Mouse (Mus musculus) kidney, postnatal 10 days (tissue): ENCODE measurements at regions not wholly inside any gene's neighbourhood (a gene's known extent, or its start where the extent isn't known, plus 50 kb on each side); places are given as distances from the start of the nearest gene placed in this dataset.

Experiments used
- DNase-seq: peaks from one replicate; pipeline ENCODE4 v3.0.0; 2021; ENCODE audit warnings: mixed read lengths

- peak; percentile 49 for DNase-seq
Measured at GRCm38 (mm10) chr16:21321188-21322070, 101.5 kb upstream of the Vps8 start.

- DNase-seq: peak; percentile 37
Measured at GRCm38 (mm10) chr16:21322437-21322836, 100.5 kb upstream of the Vps8 start.

GRCm38 (mm10) chr16:21323446-21324034 is 99.4 kb upstream of the Vps8 start:
- DNase-seq: no peak

GRCm38 (mm10) chr16:21327969-21328368 is 94.9 kb upstream of the Vps8 start:
- no peak for DNase-seq

DNA sequence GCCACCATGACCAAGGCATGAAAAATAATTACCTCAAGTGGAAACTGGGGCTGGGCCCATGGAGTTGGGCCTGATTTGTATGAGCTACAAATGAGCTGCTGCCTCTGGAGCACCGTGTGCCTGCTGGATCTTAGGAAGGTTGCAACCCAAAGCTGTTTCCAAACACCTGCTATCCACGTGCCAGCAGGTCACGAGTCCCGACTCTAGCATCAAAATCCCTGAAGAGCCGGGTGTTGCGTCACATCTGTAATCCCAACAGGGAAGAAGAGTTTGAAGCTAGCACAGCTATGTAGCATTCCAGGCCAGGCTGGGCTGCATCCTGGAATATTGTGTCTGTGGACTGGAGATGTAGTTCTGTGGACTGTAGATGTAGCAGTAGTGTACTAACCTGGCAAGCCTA is 93.7 kb upstream of the Vps8 start:
- no peak for DNase-seq

DNA sequence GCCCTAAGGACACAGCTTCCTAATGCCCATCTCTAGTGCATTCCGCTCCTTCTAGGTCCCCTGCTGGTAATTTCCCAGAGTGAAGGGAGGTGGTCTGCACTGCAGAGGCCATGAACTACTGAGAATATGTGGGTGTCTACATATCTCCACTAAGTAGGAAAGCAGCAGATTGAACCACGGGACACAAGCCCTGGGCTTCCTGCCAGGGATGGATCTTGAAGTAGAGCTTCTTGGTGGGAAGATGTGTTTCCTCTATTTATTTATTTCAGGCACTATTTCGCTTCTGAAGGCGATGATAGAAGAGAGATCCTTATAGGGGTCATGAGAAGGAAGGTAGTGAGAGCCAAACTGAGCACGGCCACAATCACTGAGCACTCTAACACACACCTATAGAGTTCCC is 91.7 kb upstream of the Vps8 start:
- peak; percentile 38 for DNase-seq

DNA sequence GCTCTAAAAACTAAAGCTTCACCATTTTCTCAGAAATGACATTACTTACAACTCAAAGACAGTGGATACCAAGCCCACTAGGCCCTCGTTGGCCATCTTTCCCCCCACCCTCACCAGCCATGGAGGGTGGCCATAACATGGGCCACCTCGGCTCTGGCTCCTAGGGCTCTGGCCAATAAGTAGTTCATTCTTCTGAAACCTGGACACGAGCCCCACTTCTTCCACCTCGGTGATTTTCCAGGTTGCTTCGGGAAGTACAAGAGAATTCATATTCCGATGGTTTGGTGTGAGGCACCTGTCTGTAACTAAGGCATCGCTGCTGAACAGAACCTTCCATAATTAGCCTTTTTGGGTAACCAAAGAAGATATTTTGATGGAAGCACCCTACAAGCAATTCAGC is 90.5 kb upstream of the Vps8 start:
- DNase-seq: no peak

DNA sequence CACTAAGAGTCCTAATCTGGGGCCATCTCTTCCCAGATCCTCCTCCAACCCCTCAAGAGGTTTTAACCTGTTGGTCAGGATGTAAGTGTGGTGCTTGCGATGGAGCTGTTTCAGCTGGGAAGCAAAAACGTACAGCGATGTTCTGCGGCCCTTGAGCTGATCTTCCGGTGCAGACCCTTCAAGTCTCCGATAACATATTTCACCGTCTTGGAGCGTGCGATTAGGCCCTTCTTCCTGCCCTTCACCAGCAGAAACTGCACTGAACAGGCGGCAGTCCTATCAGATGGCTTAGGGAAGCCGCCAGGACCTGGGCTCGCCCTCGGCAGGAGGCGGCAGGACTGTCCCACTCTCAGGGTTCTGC is 90.1 kb upstream of the Vps8 start:
- DNase-seq: no peak

GRCm38 (mm10) chr16:21333223-21333951 is 89.5 kb upstream of the Vps8 start:
- DNase-seq: peak; percentile 94

DNA sequence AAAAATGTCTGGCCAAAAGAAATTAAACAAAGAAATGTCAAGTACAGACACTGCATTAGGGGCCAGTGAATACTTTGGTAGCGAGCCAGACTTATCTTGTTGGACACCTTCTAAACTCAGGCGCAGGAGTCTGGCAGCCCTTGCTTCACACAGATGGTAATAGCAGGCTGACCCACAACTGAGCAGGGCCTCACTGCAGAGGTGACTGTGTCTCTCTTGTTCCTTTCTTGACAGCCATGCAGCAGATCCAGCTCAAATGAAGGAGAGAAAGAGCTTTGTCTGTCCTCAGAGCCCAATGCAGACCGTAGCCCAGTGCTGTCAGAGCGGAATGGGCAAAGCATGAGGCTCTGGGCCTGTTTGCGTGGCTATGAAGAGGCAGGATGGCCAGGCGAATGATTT is 83.9 kb upstream of the Vps8 start:
- DNase-seq: no peak

- DNase-seq: peak; percentile 63
Measured at GRCm38 (mm10) chr16:21339460-21340081, 83.3 kb upstream of the Vps8 start.

DNA sequence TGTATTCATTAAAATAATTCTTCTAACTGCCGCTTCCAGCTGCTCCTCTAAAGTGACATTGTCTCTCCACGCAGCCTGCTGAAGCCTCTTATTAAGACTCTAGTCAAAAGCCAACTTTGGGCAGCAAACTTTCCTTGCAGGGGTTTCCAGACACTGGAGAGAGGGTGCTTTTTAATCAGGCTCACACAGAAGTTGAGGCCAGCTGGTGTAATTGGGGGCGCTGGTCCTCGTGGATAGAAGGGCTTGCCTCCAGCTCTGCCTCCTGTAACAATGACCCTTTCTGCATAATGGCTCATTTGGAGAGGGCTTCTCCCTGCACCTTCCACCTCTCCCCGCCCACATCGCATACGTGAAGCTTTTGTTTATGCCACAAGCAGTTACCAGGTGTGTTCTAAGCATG is 82.8 kb upstream of the Vps8 start:
- no peak for DNase-seq

GRCm38 (mm10) chr16:21349869-21350268 is 73.0 kb upstream of the Vps8 start:
- DNase-seq: no peak

GRCm38 (mm10) chr16:21351289-21351688 is 71.6 kb upstream of the Vps8 start:
- no peak for DNase-seq

GRCm38 (mm10) chr16:21353111-21353510 is 69.8 kb upstream of the Vps8 start:
- no peak for DNase-seq

DNA sequence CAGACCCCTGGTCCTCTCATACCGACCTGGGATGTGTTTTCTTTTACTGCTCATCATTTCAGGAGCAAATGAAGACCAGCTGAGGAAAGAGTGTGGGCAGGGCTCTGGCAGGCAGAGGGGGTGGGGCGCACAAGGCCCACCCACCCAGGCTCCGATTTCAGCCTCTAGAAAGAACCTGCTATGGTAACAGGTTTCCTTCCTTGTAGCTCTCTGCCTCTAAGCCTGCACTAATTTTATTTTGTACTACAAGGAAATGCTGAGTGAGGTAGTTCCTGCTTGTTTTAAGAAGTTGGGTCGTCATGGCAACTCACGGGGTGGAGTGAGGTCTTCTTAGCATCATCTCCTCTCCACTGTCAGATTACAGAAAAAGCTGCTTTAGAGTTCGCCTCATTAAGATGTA is 69.4 kb upstream of the Vps8 start:
- peak; percentile 21 for DNase-seq

DNA sequence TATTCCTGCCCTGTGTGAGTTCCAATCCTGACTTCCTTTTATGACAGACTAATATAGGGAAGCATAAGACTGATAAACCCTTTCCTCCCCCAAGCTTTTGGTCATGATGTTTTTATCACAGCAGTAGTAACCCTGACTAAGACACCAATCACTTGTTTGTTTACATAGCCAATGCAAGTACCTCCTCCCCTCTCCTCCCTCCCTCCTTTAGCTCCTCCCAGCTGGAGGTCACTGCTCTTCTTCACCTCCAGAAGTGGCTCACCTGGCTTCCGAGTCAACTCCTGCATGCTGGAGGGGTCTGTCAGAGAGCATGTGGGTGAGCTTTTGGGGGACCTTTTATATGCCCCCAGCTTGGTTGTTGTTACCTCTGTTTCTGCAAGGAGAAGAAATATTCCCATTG is 67.3 kb upstream of the Vps8 start:
- DNase-seq: no peak

- DNase-seq: no peak
Measured at GRCm38 (mm10) chr16:21357433-21357832, 65.5 kb upstream of the Vps8 start.

DNA sequence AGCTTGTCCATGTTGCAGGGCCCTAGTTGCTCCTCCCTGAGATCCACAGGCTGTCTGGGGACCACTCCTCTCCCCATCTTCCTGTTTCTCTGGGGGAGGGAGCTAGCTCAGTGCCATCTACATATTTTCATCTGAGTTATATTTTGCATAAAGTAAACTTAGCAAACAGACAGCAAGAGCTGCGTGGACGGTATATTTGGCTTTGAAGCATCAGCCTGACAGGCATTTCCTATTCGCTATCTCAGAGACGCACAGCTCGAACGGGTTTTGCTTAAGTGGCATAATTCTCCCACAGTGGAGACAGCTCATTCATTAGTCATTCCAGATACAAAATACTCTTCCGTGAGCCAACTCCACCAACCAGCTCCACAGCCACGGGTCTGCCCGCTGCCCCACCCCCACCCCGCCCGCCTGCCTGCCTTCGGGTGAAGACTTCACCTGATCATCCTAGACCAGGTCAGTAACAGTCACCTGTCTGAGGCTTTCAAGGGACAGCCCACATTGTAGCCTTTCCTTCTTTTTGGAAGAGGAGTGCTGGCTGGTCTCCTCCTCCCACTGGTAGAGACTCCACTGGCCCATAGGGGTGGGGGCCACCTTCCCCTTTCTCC is 64.5 kb upstream of the Vps8 start:
- no peak for DNase-seq

DNA sequence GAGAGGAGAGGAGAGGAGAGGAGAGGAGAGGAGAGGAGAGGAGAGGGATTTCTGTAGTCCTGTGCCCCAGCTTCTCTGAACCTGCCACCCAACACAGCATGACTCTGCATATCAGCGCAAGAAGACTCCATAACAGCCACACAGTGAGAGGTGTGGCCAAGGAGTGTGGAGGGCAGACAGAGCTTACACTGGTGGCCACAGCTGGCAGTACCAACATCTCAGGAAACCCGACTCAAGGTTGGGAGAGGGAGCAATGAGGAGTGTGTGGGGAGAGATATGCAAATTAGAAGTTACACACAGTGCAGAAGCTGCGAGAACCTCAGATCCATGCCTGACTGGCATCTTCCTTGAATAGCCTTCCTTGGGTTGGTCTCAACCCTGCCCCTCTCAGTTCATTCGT is 63.5 kb upstream of the Vps8 start:
- no peak for DNase-seq

- no peak for DNase-seq
Measured at GRCm38 (mm10) chr16:21361406-21361805, 61.5 kb upstream of the Vps8 start.

GRCm38 (mm10) chr16:21362663-21363367 is 60.1 kb upstream of the Vps8 start:
- DNase-seq: no peak
